Mouse (Mus musculus) cerebellum, postnatal 10 days (tissue): ENCODE measurements at regions not wholly inside any gene's neighbourhood (a gene's known extent, or its start where the extent isn't known, plus 50 kb on each side); places are given as distances from the start of the nearest gene placed in this dataset.

Source experiments
- DNase-seq, 2 experiments: peaks; one replicate each; pipeline ENCODE4 v3.0.0; 2021; ENCODE audit warnings: mixed read lengths in 2 of 2

DNA sequence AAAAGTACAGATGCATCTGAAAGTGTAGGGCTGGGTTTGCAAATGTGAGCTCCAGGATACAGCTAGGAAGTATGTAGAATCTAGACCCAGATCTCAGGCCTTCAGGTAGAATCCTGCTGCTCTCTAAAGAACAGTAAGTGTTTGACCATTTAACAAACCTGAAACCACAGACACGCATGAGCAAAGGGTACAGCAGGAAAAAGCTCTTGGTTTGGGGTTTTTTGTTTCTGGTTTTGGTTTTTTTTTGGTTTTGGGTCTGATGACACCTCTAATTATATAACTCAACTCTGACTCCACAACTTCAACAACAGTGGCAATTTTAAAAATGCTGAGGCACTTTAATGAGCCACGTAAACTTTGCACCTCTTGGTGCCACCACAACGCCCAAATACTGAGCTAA lies 165.3 kb upstream of the Smim15 start:
- DNase-seq: no peak

DNA sequence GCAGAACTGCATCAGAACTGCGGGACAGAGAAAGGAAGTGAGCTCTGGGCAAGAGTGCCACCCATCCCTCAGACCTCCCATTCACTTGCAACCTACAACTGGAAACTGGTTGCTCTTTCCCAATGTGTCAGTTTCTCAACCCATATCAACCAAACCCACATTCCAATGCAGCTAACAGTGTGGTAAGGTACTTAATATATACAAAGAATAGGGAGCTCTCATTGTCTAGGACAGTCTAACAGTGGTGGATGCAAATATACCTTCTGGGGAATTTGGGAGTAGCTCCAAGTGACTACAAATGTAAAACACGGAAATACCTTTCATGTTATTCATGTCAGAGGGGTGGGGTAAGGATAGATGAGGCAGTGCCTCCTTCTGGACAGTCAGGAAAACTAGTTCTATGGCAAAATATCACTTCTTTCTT lies 171.0 kb upstream of the Smim15 start:
- no peak for DNase-seq

- no peak for DNase-seq
These were observed 171.7 kb upstream of the Smim15 start for GRCm38 (mm10) chr13:107872574-107872973.

DNA sequence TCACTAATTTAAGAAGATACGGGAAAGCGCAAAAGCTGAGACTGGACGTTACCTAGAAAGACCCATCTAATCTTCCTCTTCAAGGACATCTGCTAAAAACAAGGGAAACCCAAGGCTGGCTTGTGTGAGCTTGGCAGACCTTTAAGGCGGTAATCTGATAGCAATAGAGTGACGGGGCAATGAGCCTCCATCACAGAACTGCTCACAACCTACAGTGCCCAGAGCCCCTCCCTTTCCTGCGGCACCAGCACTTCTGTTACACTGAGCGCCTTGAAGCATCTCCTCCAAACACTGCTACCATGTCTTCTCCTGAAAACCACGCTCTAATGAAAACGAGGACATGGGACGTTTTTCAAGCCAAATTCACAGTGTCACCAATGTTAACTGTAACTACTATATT lies 172.1 kb upstream of the Smim15 start:
- no peak for DNase-seq

GRCm38 (mm10) chr13:107868906-107869305 lies 175.3 kb upstream of the Smim15 start:
- no peak for DNase-seq

DNA sequence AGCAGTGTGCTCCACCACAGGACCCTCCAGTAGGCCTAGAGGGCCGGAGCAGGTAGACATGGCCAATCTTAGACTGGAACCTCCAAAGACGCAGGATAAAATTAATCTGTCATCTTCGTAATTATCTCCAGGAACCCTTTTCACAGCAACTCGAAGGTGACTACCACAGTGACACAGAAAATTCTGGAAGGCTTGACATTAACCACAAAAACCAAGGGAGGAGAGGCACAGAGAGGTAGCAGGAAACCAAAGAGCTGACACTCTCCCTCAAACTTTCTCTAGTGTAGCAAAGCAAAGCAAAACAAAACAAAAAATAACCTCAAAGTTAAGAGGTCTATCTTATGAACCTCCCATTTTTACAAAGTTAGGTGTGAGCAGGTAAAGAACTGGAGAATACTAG lies 177.4 kb upstream of the Smim15 start:
- DNase-seq: no peak

DNA sequence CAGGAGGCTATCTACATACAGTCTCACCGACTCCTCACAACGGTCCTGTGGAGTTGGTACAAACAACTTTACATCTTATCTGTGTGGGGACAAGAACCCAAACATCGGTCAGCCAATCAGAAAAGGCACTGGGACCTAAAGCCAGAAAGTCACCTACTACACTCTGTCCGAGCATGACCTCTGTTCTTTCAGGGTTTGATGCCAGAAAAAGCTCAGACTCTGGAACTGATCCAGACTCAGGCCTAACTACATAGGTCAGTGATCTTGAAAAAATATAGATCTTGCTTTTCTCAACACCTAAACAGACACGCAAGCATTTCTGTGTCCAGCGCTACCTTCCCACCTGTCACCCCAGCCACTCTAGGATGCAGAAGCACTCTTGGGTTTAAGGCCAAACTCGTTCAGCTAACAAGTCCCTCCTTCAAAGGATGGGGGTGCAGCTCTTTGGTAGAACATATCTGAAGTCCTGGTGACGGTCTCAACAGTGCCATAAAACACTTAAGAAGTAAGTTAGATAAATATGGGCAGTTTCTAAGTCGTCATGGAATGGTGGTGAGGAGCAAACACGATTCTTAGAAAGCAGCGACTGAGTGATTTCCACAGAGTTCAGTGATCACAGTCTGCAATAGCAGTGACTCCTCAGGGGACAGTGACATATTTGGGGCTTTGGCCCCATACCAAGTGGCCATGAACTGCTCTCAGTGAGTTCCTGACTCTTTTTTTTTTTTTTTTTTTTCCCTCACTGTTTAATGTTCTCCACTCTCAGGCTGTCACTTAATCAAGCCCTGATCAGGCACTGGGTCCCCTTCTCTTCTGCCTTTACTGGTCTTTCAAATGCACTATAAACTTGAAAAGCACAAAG lies 181.2 kb upstream of the Smim15 start:
- peak in 1 of 2 experiments; percentile 19 for DNase-seq

GRCm38 (mm10) chr13:107861384-107862134 lies 182.7 kb upstream of the Smim15 start:
- peak; percentile 17 to 28 for DNase-seq

GRCm38 (mm10) chr13:107857043-107857755 lies 187.0 kb upstream of the Smim15 start:
- no peak for DNase-seq

DNA sequence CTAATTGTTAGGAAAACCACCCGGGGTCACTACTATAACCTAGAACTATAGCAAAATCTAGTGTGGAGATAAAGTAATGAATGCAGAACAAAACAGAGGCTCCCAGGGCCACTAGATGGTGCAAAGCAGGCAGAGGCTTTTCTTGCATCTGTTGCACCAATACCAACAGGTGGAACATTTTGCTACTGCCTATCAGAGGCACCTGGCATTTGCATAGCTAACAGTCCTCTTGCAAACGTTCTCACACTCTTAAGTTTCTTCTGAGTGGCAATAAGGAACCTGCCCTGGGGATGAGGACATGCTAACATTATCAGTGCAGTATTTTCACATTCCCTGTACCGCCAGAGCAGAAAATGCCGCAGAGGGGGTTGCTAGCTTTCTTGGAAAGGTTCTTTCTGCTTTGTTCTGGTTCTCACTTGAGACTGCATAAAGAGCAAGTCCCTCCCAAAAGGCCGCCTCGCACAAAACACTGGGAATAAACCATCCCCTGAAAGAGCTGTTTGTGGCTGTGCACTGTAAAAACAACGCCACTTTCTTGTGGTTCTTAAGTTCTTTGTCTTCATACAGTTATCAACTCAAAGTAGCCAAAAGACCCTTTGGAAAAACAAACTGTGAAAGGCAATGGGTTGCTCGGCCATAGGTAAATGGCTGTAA lies 193.2 kb upstream of the Smim15 start:
- DNase-seq: no peak

GRCm38 (mm10) chr13:107848871-107849270 lies 195.4 kb upstream of the Smim15 start:
- DNase-seq: no peak

DNA sequence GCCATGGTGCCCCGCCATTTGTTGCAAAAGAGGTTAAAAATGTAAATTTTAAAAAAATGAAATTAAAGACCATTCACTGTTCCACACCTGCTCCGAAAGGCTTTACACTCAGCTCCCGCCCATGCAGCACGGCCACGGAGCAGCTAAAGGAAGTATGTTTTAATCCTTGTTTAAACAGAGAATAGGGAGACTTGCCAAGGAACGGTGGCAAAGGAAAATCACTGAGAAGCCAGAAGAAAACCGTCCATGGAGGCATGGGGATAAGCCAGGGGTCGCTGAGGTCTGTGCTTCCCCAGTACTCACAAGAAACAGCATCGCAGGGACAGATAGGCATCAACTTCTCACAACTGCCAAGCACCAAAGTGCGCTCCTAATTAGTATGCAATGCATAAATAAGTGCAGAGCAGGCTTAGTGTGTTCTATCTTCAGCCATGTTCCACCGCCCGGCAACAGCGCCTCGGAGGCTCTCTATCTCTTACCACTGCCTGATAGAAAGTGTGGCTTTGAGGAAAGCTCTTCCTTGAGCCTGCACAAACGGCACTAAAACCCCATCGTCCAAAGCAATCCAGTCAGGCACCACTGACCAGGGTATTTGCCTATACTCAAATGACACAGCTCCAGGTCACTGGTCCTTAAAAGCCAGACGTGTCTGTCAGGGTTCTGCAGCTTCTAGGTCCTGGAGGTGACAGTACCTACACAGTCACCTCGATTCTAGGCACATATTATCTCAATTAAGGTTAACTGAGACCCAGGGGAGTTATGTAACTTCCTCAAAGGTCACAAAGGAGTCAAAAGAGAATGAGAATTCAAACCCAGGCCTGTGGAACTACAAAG lies 196.8 kb upstream of the Smim15 start:
- peak; percentile 30 to 43 for DNase-seq

- DNase-seq: peak; percentile 28 to 38
These were observed 197.5 kb upstream of the Smim15 start for GRCm38 (mm10) chr13:107846621-107847178.

DNA sequence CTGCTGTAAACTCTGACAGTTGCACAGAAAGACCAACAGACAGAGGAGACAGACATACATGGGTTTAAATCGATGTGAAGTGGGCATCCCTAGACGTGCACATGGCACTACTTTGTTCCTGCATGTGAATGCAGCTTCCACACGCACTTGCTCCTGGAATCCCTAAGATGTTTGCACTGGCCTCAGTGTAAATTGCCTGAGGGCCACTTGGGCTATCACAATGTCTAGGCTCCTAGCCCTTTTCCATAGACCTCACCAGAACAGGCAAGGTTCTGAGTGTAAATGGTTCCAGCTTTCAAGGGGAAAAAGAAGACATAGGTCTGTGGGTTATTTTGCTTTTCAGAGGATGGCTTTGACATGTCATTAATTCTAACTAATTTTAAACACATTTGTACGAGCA lies 198.4 kb upstream of the Smim15 start:
- no peak for DNase-seq

GRCm38 (mm10) chr13:107844085-107844484 lies 200.2 kb upstream of the Smim15 start:
- peak; percentile 23 to 24 for DNase-seq

- DNase-seq: no peak
These were observed 206.0 kb upstream of the Smim15 start for GRCm38 (mm10) chr13:107838126-107838715.

- no peak for DNase-seq
These were observed 206.9 kb upstream of the Smim15 start for GRCm38 (mm10) chr13:107837206-107837952.

- DNase-seq: no peak
These were observed 208.4 kb upstream of the Smim15 start for GRCm38 (mm10) chr13:107835756-107836385.

- DNase-seq: no peak
These were observed 212.2 kb upstream of the Smim15 start for GRCm38 (mm10) chr13:107831997-107832396.

GRCm38 (mm10) chr13:107831221-107831681 lies 213.0 kb upstream of the Smim15 start:
- peak; percentile 85 to 90 for DNase-seq
